Mouse (Mus musculus) stomach, embryonic 14.5 days (tissue): ENCODE results near the gene Zfhx3. TPM values are rescaled to one million over a fixed set of nuclear protein-coding genes. Genes with fewer than 3 reads are reported as not detected.
A peak's percentile ranks its signal among the peaks of the same experiment; 100 is the strongest.
"Not testable (repeated sequence)": the region's sequence is repeated elsewhere in the genome, so short reads cannot be mapped to it uniquely, and the experiment has no call there.

Experiments used
- ATAC-seq: fragments of 200-750 bp; cut with Nextera tagmentation; 2 replicates; pipeline ENCODE4 v1.8.0; 2017; ENCODE audit warnings: low read depth, moderate TSS enrichment; ENCODE audit not compliant: insufficient number of reproducible peaks, insufficient read depth, low FRiP score
- H3K27ac ChIP-seq: fragments of 300-500 bp; sonication (generic); 2 replicates; pipeline ENCODE4 v1.5.1; 2014; ENCODE audit warnings: mild to moderate bottlenecking, low read length, moderate library complexity, mixed read lengths
- H3K27me3 ChIP-seq: fragments of 300-500 bp; sonication (generic); 2 replicates; pipeline ENCODE4 v1.6.1; 2014; ENCODE audit warnings: low read length, control low read depth, mixed read lengths; ENCODE audit not compliant: control insufficient read depth, insufficient read depth
- H3K36me3 ChIP-seq: fragments of 300-500 bp; sonication (generic); 2 replicates; pipeline ENCODE4 v1.6.1; 2014; ENCODE audit warnings: mild to moderate bottlenecking, control low read depth, low read length, moderate library complexity, mixed read lengths; ENCODE audit not compliant: control insufficient read depth, insufficient read depth
- H3K4me1 ChIP-seq: fragments of 300-500 bp; sonication (generic); 2 replicates; pipeline ENCODE4 v1.6.1; 2014; ENCODE audit warnings: low read length, control low read depth, mixed read lengths; ENCODE audit not compliant: control insufficient read depth, insufficient read depth
- H3K4me2 ChIP-seq: fragments of 300-500 bp; sonication (generic); replicated peaks from 2 replicates; pipeline ENCODE4 v1.6.1; 2014; ENCODE audit warnings: low read depth, low read length, control low read depth
- H3K4me3 ChIP-seq: fragments of 300-500 bp; sonication (generic); 2 replicates; pipeline ENCODE4 v1.5.1; 2014; ENCODE audit warnings: low read depth, low read length, control low read depth
- H3K9ac ChIP-seq: fragments of 300-500 bp; sonication (generic); replicated peaks from 2 replicates; pipeline ENCODE4 v1.6.1; 2014; ENCODE audit warnings: low read depth, mild to moderate bottlenecking, control low read depth, low read length, moderate library complexity, mixed read lengths
- H3K9me3 ChIP-seq: fragments of 300-500 bp; sonication (generic); 2 replicates; pipeline ENCODE4 v1.6.1; 2016; ENCODE audit warnings: low read depth, low read length, control low read depth; ENCODE audit not compliant: control insufficient read depth
- WGBS: fragments of 180-500 bp; shearing (Covaris S2); extraction: QIAGEN DNeasy Blood & Tissue Kit; methylation state at CpG from one replicate; pipeline ENCODE4 v1.1.7; 2014; 5-methylcytosine and 5-hydroxymethylcytosine counted together
- polyA plus RNA-seq: library from polyadenylated mRNA; unstranded; fragments of >200 nt; fragmentation: Nextera tagmentation; extraction: Ambion mirVana; gene quantifications from 2 replicates; pipeline ENCODE4 v1.2.1, GENCODE M21; 2014

Zfhx3 gene
- 24.1 and 25.4 TPM in 2 replicates for polyA plus RNA-seq

DNA sequence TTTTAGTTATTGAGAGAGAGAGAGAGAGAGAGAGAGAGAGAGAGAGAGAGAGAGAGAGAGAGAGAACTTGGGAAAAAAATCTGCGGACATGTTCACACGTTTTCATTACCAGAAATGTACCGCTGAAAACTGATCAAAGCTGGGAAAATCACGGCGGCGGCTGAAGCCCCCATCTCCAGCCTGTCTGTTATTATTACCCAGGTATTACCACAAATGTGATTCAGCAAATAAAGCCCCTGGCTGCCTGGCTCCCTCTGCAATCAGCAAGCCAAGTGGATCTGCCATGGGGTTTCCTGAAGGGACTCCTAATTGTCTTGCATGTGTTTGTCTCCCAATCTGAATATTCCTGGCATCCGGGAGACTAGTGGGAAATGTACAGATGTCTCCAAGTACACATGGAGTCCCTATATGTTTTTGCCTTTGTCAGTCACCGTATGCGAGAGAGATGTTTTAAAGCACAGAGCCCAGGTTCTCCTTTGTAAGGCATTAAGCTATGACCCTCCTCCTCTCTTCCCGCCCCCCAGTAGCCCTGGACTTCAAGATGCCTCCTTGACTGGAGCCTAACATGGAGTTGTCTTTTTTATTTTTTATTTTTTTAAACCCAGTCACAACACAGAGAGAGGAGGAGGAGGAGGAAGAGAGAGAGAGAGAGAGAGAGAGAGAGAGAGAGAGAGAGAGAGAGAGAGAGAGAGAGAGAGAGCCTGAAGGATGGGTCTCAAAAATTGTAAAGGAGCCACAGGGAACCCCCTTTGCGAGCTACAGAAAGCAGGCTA, at the start of gene Zfhx3:
Gene Zfhx3, plus strand, starts transcription at position 723 of the 773 bp plus-strand sequence.
- WGBS: 21% methylated on average over 11 of the region's 11 CpGs
- no peaks in the 10 kb centered on the region for H3K36me3 ChIP-seq
- H3K9me3 ChIP-seq: no peaks in the 10 kb centered on the region
- H3K27ac ChIP-seq: no peak within 1 kb of the TSS
- peak within 1 kb of the TSS; percentile 16; the same call in 1 of the 2 replicates for H3K4me3 ChIP-seq
- no peak within 1 kb of the TSS for H3K9ac ChIP-seq
- peak within 1 kb of the TSS; percentile 49 for H3K4me2 ChIP-seq
- no peak for ATAC-seq
- H3K27me3 ChIP-seq: no peaks in the 10 kb centered on the region
- peaks cover 16% of the 10 kb centered on the region for H3K4me1 ChIP-seq

DNA sequence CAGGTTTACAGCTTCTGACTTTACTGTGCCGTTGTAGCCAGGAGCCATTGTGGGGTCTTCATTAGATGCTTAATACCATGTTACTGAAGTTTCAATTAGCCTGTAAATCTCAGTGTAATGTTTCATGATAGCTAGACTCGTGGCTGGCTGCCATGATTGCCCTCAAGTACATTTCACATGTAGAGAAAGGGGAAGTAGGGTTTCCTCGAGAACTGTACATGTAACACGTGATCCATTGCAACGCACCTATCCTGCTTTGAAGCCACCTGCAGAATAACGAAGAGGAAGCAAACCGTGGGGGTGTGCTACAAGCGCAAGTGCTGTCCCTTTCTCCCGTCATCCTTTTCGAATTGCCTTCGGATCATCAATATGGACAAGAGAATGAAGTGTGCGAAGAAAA, 23.5 kb upstream of the Zfhx3 start:
- H3K4me3 ChIP-seq: no peak overlapping the region
- WGBS: 93% methylated on average over 12 of the region's 12 CpGs
- no peak overlapping the region for H3K4me2 ChIP-seq
- no peaks in the 10 kb centered on the region for H3K27me3 ChIP-seq
- no peaks in the 10 kb centered on the region for H3K36me3 ChIP-seq
- H3K9ac ChIP-seq: no peak overlapping the region
- no peaks in the 10 kb centered on the region for H3K4me1 ChIP-seq
- no peaks in the 10 kb centered on the region for H3K9me3 ChIP-seq
- no peak overlapping the region for H3K27ac ChIP-seq
- ATAC-seq: no peak

- H3K4me2 ChIP-seq: no peak overlapping the region
- no peak overlapping the region for H3K4me3 ChIP-seq
- H3K9ac ChIP-seq: no peak overlapping the region
- no peaks in the 10 kb centered on the region for H3K27me3 ChIP-seq
- H3K36me3 ChIP-seq: no peaks in the 10 kb centered on the region
- ATAC-seq: no peak
- H3K27ac ChIP-seq: no peak overlapping the region
- WGBS: 75% methylated on average over 15 of the region's 15 CpGs
- H3K9me3 ChIP-seq: no peaks in the 10 kb centered on the region
- H3K4me1 ChIP-seq: no peaks in the 10 kb centered on the region
Measured at GRCm38 (mm10) chr8:107926149-107926548, 16.3 kb upstream of the Zfhx3 start.

DNA sequence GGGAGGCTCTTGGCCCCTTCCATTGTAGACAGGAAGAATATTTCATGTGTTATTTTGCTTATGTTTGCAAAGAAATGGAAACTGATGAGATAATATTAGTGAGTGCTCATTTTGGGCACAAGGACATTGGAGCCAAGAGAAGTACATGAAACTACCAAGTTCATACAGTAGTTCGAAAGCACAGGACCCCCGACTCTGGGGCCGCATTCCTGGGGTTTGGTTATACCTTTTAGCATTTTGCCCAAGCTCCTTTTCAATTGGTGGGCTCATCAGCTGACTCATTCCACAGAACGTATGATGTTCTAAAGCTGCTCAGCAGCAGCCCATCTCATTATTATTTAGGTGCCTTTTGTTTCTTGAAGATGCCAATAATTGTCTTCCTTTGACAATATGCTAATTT, 5.7 kb upstream of the Zfhx3 start:
- no peaks in the 10 kb centered on the region for H3K36me3 ChIP-seq
- no peaks in the 10 kb centered on the region for H3K4me1 ChIP-seq
- 94% methylated on average over 4 of the region's 4 CpGs for WGBS
- no peaks in the 10 kb centered on the region for H3K9me3 ChIP-seq
- no peak overlapping the region for H3K9ac ChIP-seq
- H3K27me3 ChIP-seq: no peaks in the 10 kb centered on the region
- H3K27ac ChIP-seq: no peak overlapping the region
- ATAC-seq: no peak
- H3K4me3 ChIP-seq: no peak overlapping the region
- no peak overlapping the region for H3K4me2 ChIP-seq

DNA sequence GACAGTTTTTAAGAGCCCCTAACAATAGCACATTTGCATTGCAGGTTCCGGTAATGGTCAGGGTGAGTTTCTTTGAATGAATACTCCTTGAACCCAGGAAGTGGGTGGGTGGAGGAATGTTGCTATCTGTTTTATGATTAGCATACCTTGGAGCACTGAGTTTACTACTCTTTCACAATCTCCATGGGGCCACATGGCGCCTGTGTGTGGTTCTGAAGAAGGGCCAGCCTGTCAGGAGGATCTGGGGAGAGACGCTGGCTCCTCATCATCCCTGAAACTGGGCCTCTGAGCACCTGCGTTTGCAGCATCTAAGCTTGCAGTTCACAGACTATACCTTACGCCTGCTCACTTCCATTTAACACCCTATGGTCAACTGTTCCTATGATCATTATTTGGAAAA, 4.2 kb upstream of the Zfhx3 start:
- H3K9ac ChIP-seq, H3K27me3 ChIP-seq, H3K36me3 ChIP-seq, H3K9me3 ChIP-seq, H3K4me2 ChIP-seq, H3K4me3 ChIP-seq, H3K4me1 ChIP-seq, ATAC-seq, H3K27ac ChIP-seq: not testable (repeated sequence)
- WGBS: 91% methylated on average over 5 of the region's 5 CpGs

DNA sequence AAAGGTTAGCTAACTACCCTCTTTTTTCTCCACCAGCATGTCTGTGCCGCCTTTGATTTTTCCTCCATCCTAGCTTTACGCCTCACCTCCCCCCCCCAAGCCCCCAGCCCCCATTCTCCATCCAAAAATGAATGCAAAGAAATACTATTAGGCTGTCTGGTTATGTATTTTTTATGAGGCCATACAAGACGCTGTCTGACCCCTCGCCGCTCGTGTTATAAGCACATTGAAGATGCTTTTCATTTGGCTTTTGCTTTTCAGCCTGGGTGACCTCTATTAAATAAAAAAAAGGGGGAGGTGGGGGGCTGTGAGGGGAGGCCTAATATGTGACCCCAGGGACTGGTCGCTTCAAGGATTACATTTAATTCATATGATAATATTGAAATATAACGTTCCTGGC, 2.3 kb upstream of the Zfhx3 start:
- no peak overlapping the region for H3K4me3 ChIP-seq
- ATAC-seq: no peak

DNA sequence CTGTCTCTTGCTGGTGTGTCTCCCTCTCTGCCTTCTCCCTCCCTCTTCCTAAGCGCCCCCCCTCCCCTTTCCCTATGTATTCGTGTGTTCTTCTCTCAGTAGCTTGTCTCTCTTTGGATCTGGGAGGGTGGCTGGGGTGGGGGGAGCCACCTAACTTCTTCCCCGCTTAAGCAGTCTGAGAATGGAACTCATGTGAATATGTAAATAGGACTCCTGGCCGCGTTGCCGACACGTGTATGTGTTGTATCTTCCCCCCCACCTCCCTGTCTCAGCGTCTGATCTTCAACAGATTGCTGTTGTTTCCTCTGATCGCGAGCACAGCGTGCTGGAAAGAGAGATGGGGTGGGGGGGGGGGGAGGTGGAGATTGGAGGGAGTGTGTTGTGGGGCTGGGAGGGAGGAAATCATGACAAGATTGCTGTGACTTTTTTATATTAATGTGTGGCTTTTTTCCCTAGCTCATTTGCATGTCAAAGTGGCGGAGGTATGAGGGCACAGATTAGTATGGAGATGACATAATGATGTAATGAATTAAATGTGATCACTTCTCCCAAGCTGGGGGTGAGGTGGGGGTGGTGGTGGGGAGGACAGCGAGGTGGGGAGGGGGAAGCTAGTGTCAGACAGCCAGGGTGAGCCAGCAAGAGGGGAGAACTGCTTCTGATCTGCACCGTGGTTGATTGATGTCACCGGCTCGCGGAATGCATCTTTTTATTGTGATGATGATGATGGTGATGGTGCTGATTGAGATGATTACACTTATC, 487 bp downstream of the Zfhx3 start:
- no peaks in the 10 kb centered on the region for H3K27me3 ChIP-seq

More for the DNA sequence above, 2.3 kb upstream of the Zfhx3 start:
- H3K4me2 ChIP-seq: no peak overlapping the region
- H3K9me3 ChIP-seq: no peaks in the 10 kb centered on the region
- no peaks in the 10 kb centered on the region for H3K36me3 ChIP-seq
- no peaks in the 10 kb centered on the region for H3K27me3 ChIP-seq
- peaks cover 13% of the 10 kb centered on the region for H3K4me1 ChIP-seq
- no peak overlapping the region for H3K27ac ChIP-seq
- WGBS: 83% methylated on average over 8 of the region's 8 CpGs
- no peak overlapping the region for H3K9ac ChIP-seq

DNA sequence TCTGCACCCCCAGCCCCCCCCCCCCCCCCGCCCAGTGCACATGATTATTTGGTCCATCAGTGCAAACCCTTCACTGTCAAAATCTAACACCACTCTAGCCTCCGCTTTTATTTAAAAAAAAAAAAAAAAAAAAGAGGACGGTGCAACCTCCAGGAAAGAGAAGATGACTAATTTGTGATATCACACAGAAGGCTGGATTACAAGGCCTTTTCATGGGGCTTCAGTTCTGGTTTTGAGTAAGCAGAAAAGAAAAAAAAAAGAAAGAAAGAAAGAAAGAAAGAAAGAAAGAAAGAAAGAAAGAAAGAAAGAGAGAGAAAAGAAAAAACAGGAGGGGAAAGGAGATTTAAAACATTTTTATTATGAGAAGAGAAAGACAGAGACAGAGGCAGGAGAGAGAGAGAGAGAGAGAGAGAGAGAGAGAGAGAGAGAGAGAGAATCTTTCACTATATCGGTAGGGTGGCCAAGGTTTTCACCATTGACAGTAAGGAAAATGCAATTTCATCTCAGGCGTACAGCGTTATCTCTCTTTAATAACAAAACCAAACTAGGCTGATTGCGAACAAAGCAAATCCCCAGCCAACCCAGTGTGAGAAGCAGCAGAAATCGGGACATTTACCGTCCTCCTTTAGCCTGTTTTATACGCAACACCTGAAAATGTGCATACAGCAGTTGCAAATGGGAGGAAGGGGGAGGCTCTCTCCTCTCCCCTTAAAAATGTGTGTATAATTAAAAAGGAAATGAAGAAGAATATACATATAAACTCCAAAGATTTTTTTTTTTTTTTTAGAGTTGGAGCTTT, 1.3 kb downstream of the Zfhx3 start:
- ATAC-seq: no peak
- 16% methylated on average over 10 of the region's 10 CpGs for WGBS
- no peak overlapping the region for H3K27ac ChIP-seq
- H3K9ac ChIP-seq: no peak overlapping the region
- no peaks in the 10 kb centered on the region for H3K9me3 ChIP-seq
- H3K27me3 ChIP-seq: no peaks in the 10 kb centered on the region
- peaks cover 16% of the 10 kb centered on the region for H3K4me1 ChIP-seq
- H3K4me2 ChIP-seq: peak overlapping the region; percentile 60
- H3K36me3 ChIP-seq: no peaks in the 10 kb centered on the region
- peak overlapping the region; percentile 27; the same call in 1 of the 2 replicates for H3K4me3 ChIP-seq

More for the DNA sequence above, 487 bp downstream of the Zfhx3 start:
- peaks cover 16% of the 10 kb centered on the region for H3K4me1 ChIP-seq
- no peak overlapping the region for H3K9ac ChIP-seq
- H3K36me3 ChIP-seq: no peaks in the 10 kb centered on the region
- 1% methylated on average over 17 of the region's 17 CpGs for WGBS
- H3K4me2 ChIP-seq: peak overlapping the region; percentile 49
- H3K27ac ChIP-seq: no peak overlapping the region
- ATAC-seq: no peak
- H3K9me3 ChIP-seq: no peaks in the 10 kb centered on the region
- H3K4me3 ChIP-seq: peak overlapping the region; percentile 16; the same call in 1 of the 2 replicates
